Mouse (Mus musculus): ENCODE measurements around the gene Nckap5. TPM values are rescaled to one million over a fixed set of nuclear protein-coding genes. Genes with fewer than 3 reads are reported as not detected.

Gene Nckap5
- total RNA-seq, 2 experiments from 2014 or later: 70.3 to 75.1 TPM

- no peak for DNase-seq (ENCODE audit: low spot score in 2 of 2)
Measured at GRCm38 (mm10) chr1:126766971-126767370, 63.6 kb downstream of the Nckap5 start.

- DNase-seq (ENCODE audit: low spot score in 2 of 2): no peak
Measured at GRCm38 (mm10) chr1:126765506-126766170, 65.0 kb downstream of the Nckap5 start.

- DNase-seq (ENCODE audit: low spot score in 2 of 2): no peak
Measured at GRCm38 (mm10) chr1:126764201-126764600, 66.4 kb downstream of the Nckap5 start.

GRCm38 (mm10) chr1:126763192-126763591 lies 67.4 kb downstream of the Nckap5 start:
- DNase-seq (ENCODE audit: low spot score in 2 of 2): no peak

- DNase-seq (ENCODE audit: low spot score in 2 of 2): no peak
Measured at GRCm38 (mm10) chr1:126760386-126760785, 70.2 kb downstream of the Nckap5 start.

- DNase-seq (ENCODE audit: low spot score in 2 of 2): no peak
Measured at GRCm38 (mm10) chr1:126755682-126756081, 74.9 kb downstream of the Nckap5 start.

GRCm38 (mm10) chr1:126753611-126754010 lies 77.0 kb downstream of the Nckap5 start:
- no peak for DNase-seq (ENCODE audit: low spot score in 2 of 2)

GRCm38 (mm10) chr1:126752247-126753037 lies 78.2 kb downstream of the Nckap5 start:
- DNase-seq (ENCODE audit: low spot score in 2 of 2): no peak

- DNase-seq (ENCODE audit: low spot score in 2 of 2): no peak
Measured at GRCm38 (mm10) chr1:126751137-126751536, 79.5 kb downstream of the Nckap5 start.

- no peak for DNase-seq (ENCODE audit: low spot score in 2 of 2)
Measured at GRCm38 (mm10) chr1:126750156-126750555, 80.4 kb downstream of the Nckap5 start.

GRCm38 (mm10) chr1:126747914-126748313 lies 82.7 kb downstream of the Nckap5 start:
- DNase-seq (ENCODE audit: low spot score in 2 of 2): no peak

GRCm38 (mm10) chr1:126745482-126746136 lies 85.0 kb downstream of the Nckap5 start:
- DNase-seq (ENCODE audit: low spot score in 2 of 2): no peak

- no peak for DNase-seq (ENCODE audit: low spot score in 2 of 2)
Measured at GRCm38 (mm10) chr1:126744631-126745305, 85.8 kb downstream of the Nckap5 start.

GRCm38 (mm10) chr1:126738291-126738640 lies 92.3 kb downstream of the Nckap5 start:
- peak in 1 of 2 experiments; percentile 4 for DNase-seq (ENCODE audit: low spot score in 2 of 2)

GRCm38 (mm10) chr1:126737554-126738290 lies 92.9 kb downstream of the Nckap5 start:
- DNase-seq (ENCODE audit: low spot score in 2 of 2): peak in 1 of 2 experiments; percentile 6

- DNase-seq (ENCODE audit: low spot score in 2 of 2): no peak
Measured at GRCm38 (mm10) chr1:126731691-126732090, 98.9 kb downstream of the Nckap5 start.

- DNase-seq (ENCODE audit: low spot score in 2 of 2): no peak
Measured at GRCm38 (mm10) chr1:126726400-126727055, 104.1 kb downstream of the Nckap5 start.

GRCm38 (mm10) chr1:126725628-126726367 lies 104.8 kb downstream of the Nckap5 start:
- no peak for DNase-seq (ENCODE audit: low spot score in 2 of 2)

- DNase-seq (ENCODE audit: low spot score in 2 of 2): no peak
Measured at GRCm38 (mm10) chr1:126721917-126722316, 108.7 kb downstream of the Nckap5 start.

Measured in adrenal gland, postnatal 4 days (tissue).